Mouse (Mus musculus): Measurements from ENCODE around the gene Mepce.
A peak's percentile ranks its signal among the peaks of the same experiment; 100 is the strongest.

Mepce gene

GRCm38 (mm10) chr5:137741023-137741931 lies 46.2 kb downstream of the Mepce start, which contains the start of gene Nyap1:
Gene Nyap1 (minus strand): TSS chr5:137741607.
- DNase-seq (ENCODE audit: low spot score in 2 of 2), result peak; percentile 70 to 80

GRCm38 (mm10) chr5:137740506-137740905 lies 46.9 kb downstream of the Mepce start:
- DNase-seq (ENCODE audit: low spot score in 2 of 2), result no peak

- no peak for DNase-seq (ENCODE audit: low spot score in 2 of 2)
These were observed 48.0 kb downstream of the Mepce start for GRCm38 (mm10) chr5:137739471-137739870.

GRCm38 (mm10) chr5:137738516-137738915 lies 48.9 kb downstream of the Mepce start:
- no peak for DNase-seq (ENCODE audit: low spot score in 2 of 2)

- no peak for DNase-seq (ENCODE audit: low spot score in 2 of 2)
These were observed 50.0 kb downstream of the Mepce start for GRCm38 (mm10) chr5:137737400-137737940.

- no peak for DNase-seq (ENCODE audit: low spot score in 2 of 2)
These were observed 53.0 kb downstream of the Mepce start for GRCm38 (mm10) chr5:137734289-137735061.

- DNase-seq (ENCODE audit: low spot score in 2 of 2), result no peak
These were observed 53.7 kb downstream of the Mepce start for GRCm38 (mm10) chr5:137733638-137734288.
